Mouse (Mus musculus) natural killer cell, adult 2 months (primary cell): ENCODE results near the gene Dhrs3.

Source experiments
- DNase-seq, 2 experiments: peaks; one replicate each; pipeline ENCODE4 v3.0.0; 2022; ENCODE audit warnings: low spot score in 2 of 2

The Dhrs3 gene

DNA sequence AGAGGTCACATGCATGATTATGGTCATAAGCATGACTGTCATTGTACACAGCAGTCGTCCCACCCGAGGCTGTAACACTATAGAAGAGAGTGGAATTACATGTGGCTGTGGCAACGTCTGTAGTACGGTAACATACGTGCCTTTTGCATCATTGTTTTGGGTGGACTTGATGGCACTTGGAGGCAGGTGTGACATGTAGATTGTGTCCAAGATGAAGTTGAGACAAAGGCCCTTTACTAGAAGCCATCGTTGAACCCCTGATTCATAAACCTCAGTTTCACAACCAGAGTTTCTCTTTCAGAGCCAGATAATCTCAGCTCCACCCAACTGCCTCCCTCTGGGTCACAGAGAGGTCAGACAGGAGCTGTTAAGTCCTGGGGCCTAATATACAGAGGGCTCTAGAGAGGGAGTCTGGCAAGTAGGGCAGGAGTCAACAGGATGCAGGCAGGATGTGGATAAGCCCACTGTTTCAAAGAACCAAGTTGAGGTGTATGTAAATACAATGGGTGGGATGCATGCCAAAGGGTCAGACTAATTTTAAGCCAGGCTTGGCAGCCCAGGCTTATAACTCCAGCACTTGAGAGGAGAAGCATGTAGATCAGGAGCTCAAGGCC lies 5.5 kb downstream of the Dhrs3 start:
- peak; percentile 70 to 83 for DNase-seq

DNA sequence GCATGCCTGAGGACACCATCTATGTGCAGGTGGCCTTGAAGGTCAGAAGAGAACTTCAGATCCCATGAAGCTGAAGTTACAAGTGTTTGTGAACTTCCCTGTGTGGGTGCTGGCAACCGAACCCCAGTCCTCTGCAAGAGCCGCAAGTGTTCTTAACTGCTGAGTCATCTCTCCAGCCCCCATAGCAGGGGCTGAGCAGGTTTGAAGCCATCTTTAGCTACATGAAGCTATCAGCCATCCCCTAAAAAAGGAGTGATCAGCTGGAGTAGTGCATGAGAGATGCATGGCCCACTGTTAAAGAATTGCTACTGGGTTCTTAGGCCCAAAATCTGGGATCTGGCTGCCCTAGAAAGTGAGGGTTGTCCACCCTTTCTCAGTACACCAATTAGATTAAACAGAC lies 6.1 kb downstream of the Dhrs3 start:
- DNase-seq: no peak

DNA sequence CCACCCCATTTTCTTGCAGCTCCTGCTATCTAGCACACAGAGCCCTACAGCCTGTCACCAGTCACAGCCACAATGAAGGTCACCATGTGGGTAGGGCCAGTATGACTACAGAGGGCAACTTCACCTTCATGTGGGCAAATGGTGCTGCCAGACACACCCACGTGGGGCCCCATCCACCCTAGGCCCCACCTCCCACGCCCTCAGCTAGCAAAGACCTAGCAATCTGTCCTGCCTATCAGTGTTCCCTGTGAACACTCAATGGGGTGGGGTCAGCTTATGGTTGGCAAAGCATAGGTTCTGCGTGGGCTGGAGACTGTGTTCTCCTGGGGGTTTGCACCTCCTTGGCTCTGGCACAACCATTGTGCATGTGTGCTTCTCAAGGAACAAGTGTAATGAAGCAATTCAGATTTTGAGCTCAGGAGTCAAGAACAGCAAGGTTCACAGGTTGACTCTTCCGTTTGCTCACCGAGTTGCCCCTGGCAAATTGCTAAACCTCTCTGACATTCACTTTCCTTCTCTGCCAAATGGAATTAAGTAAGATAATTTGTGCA lies 9.0 kb downstream of the Dhrs3 start:
- peak; percentile 60 to 69 for DNase-seq

DNA sequence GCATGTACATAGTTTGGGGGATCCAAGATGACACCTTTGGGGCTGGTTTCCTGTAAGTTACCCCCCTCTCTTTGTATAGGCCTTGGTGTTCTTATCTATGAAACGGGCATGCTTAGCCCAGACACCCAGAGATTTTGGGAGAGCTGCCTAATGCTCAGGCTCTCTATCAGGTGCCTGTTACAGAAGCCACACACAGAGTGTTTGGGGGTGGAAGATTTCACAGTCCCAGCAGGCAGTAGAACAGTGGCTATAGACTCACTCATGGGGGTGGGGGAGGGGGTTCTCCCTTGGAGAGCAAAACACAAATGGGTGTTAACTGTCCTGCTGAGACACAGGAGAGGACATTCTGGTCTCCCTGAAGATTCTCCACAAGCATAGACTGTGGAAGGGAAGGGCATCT lies 10.5 kb downstream of the Dhrs3 start:
- no peak for DNase-seq

DNA sequence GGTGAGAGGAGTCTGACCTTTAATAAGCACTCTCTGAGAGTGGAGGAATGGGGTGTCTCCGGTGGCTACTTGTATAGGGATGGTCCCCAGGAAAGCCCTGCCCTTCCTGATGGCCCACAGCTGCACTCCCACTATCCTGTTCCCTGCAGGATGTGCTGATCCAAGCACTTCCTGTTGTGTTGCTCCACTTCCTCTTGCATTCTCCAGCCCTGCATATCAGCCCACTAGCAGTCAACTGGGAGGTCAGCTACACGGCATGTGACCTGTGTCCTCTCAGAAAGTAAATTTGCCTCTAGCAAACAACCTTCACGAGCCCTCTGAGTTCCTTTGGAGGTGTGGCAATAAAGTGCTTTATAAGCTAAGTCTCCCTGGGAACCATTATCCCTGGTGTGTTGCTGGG lies 11.3 kb downstream of the Dhrs3 start:
- no peak for DNase-seq

DNA sequence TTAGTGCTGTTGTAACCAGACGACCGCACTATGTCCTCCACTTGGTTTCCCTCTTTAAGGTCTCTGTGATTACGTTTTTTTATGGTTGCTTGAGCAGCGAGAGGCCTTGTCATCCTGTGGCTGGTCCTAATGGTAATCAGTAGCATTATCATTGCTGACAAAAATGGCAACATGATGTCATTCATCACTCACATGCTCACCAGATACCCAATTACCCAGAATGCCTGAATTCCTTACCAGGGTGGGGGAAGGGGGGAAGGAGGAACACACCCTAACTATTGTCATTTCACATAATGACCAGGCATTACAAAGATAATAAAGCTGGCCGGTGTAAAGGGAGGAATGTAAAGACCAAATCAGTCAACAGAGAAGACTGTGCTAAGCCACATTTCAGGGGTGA lies 12.5 kb downstream of the Dhrs3 start:
- DNase-seq: no peak

DNA sequence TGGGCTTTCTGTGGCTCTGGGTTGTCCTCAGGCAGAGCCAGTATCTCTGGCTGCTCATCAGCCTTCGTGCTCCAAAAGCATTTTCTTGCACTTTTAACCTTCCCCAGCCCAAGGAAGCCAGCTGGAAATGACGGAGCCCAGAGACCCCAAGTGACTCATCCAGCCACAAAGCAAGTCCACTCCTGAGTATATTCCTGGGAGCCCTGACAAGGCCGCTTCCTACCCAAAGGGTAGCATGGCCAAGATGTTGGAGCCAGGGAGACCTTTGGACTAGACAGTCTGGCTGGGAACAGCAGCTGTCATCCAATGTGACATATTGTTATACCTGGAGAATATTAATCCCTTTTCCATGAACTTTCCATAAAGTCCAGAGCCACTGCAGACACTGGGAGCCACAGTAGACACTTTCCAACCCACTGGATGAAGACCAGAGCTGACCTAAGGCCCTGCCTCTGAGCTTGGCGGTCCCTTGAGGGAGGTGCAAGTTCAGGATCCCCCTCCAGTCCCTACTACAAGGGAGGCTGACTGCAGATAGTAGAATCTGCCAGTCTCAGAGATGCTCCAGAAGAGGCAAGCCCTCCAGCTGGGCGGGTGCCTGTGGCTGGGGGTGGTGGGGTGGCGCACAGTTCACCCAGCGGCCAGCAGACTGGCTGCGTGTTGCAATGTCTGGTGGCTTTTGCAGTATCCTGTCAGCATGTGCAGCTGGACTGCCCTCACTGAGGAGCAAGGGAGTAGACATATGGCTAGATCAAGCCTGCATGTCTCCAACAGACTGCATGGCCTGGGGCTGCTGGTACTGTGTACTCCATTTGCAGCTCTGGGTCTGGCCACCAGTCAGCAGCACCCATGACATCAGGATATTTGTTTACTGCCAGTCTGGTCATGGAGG lies 13.6 kb downstream of the Dhrs3 start:
- DNase-seq: peak; percentile 52 to 60

DNA sequence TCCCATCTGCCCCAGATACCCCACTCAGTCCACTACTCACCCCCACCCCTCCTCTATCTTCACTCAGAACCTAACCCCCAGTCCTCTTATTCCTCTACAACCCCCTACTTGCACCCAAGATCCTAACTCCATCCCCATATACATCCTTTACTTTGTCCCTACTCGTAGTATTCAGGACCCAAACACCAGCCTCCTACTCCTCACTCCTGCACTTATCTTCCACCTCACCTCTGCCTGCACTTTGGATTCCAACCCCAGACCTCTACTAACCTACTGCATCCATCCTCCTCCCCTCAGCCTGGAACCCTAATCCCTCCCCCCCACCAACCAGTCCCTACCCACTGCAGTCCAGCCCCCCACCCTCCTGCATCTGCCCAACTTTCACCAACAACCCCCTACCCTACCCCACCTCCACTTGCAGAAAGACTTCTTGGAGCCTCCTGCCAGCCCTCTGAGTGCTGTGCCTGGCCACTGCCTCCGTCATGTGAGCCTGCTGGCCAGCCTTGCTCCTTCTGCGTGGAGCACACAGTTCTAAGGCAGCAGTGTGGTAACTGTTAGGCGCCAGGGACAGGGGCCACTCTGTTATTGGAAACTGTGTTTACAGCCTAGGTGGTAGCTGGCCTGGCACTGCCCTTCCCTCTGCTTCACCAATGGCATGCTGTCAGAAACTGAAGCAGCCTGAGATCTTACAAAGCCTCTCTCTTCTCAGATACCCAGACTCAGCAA lies 14.5 kb downstream of the Dhrs3 start:
- DNase-seq: no peak

DNA sequence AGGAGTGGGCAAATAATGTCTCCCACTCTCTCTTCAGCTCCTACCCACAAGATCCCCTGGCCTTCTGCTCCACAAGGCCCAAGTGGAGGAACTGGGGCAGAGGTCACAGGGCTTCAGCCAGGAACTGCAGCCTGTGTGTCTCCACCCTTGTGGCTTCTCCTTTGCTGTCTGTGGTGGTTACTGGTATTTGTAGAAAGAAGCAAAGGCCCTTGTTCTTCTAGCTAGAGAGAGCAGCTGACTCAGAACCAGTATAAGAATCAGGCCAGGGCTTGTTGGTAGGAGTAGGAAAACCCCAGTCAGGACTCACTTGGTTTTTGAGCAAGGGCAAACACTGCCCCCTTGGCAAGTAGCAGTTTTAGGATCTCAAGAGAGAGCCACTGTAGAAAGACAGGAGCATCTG lies 16.2 kb downstream of the Dhrs3 start:
- peak in 1 of 2 experiments; percentile 42 for DNase-seq

DNA sequence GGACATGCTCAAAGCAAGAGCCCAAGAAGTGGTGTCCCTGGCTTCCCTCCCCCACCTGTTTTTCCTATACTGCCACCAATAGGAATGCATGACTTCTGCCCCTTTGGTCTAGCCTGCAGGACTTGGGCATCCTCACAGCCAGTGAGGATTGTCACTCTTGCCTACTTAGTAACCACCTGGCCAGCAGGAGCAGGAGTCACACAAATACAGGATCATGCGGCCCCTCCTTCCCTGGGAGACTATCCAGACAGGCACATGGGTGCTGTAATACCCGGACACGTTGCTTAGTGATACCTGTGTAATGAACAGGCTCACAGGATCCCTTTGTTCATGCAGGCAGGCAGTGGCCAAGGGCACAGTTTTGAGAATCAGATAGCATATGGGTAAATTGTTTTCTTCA lies 17.7 kb downstream of the Dhrs3 start:
- DNase-seq: no peak

DNA sequence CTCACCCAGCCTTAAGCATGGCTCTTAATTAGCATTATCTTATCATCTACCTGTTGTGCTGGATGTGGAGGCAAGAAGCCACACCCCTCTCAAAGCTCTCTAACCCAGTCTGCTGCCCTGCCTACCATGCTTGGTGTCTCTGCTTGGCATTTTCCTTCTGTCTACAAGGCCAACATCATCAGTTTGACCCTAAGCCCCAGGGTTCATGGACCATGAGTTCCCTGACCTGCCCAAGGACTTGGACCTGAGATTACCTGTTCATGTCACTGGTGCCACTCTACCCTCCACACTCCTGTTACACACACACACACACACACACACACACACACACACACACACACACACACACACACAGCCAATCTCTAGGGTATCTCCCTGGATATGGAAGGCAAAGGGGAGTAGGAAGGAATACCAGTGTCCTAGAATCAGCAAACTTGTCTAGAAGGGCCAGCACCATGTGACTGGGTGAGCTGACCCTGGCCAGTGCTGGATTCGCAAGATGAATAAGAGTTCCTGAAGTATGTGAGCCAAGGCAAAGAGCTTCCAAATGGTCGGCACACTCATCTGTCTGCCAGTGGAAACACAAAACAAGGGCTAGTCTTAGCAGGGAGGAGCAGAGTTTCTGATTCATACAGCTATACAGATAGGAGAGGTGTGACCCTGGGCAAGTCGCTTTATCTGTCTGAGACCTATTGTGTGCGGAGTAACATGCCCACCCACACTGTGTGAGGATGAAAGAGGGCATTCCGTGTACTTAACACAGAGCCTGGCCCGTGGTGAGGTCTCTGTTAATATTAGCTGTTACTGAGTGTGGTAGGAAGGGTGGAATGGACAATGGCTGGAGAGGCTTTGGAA lies 20.9 kb downstream of the Dhrs3 start:
- no peak for DNase-seq

DNA sequence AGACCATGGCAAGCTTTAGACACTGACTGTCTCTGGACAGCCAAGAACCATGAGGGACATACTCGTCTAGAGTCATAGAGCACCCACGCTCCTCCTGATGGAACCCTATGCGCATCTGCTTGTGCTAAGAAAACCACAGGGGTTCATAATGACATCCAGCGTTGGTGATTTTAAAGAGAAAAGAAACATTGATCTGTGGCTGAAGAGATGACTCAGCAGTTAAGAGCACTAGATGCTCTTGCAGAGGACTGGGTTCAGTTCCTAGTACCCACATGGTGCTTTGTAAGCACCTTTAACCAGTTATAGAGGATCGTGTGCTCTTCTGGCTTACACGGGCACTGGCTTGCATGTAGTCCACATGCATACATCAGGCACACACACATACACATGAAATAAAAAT lies 23.9 kb downstream of the Dhrs3 start:
- DNase-seq: no peak

DNA sequence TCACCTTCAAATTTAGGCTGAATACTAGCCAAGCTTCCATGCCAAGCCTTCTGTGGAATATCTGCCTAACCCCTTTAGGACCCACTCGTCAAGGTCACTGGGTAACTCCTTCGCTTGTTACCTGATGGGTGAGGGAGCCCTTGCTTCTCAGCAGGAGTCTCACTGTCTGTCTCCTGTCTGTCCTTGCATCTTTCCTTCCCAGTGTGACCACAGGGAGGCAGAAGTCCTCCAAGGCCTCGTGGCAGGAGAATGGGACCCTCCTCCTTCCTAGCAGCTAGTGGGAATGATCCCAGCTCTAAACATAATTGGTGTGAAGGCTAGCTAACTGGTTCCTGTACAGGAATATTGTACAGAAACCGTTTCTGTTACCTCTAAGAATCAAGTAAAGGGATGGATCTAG lies 24.5 kb downstream of the Dhrs3 start:
- no peak for DNase-seq

DNA sequence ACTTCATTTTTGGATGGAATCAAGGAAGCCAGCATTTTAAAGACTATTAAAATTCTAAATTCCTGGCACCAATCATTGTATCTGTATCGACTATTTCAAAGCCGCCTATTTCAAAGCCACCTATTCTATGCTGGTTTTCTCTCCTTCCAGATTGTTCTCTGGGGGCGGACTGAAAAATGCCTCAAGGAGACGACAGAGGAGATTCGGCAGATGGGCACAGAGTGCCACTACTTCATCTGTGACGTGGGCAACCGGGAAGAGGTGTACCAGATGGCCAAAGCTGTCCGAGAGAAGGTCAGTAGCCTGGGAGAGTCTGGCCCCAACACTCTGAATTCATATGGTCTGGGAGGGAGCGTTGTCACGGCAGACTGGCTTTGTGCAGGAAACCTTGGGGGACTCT lies 25.9 kb downstream of the Dhrs3 start:
- no peak for DNase-seq

DNA sequence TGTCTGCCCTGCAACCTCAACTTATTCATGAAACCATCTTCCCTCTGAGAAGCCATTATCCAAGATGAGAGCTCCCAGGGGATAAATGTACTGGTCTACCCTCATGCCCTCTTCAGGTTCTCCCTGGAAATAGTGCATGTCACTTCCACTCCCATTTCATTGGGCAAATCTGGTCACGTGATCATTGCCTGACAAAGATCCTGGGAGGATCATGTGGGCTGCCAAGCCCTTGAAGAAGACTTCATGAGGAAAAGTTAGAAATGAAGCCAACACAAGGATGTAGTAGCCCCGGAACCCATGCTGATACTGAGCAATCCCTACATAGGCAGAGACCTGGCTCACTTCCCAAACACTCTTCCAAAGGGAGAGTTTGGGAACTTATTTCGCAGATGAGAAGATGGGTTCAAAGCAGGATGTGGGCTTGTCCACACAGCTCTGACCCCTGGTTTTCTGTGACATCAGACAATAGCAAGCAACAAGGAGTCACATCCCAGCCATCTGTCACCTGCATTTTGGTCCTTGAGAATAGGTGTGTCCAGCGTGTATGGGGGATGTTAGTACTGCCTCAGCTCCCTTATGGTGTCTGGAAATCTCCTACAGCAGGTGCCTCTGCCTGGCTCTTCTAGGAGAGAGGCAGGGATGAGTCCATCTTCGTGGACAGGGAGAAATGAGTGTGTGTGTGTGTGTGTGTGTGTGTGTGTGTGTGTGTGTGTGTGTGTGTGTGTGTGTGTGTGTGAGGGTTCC lies 36.2 kb downstream of the Dhrs3 start:
- no peak for DNase-seq

DNA sequence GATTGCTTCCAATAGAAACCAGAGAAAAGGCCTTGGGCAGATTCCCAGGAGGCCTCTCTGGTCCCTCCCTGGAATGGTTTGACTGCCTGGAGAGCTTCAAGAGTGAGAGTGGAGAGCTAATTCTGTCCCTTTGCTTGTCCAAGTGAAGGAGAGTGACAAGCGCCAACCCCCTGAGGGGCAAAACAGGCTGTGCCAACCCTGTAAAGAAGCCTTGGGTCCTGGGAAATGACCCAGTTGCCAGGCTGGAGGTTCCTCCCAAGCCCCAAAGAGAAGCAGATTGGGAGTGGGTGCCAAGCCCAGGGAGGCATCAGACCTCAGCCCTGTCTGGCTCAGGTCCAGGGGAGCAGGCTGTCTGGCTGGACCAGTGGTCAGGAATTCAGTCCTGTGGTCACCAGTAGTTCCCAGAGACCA lies 37.2 kb downstream of the Dhrs3 start:
- DNase-seq: no peak

DNA sequence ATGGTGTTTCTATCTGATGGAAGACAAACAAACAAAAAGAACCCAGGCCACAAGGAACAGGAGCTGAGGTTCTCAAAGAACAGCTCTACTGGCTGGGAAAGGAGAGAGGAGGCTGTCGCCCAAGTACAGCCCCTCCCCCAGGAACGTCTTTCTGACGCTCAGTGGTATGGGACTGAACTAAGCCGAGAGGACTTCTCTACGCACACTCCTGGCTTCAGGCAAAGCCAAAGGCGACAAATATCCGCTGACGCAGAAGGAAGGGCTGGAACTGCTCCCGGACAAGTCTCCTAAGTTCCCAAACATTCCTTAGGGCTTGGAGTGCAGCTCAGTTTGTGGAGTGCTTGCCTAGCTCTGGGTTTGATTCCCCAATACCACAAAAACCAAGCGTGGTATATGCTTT lies 37.7 kb downstream of the Dhrs3 start:
- DNase-seq: no peak

DNA sequence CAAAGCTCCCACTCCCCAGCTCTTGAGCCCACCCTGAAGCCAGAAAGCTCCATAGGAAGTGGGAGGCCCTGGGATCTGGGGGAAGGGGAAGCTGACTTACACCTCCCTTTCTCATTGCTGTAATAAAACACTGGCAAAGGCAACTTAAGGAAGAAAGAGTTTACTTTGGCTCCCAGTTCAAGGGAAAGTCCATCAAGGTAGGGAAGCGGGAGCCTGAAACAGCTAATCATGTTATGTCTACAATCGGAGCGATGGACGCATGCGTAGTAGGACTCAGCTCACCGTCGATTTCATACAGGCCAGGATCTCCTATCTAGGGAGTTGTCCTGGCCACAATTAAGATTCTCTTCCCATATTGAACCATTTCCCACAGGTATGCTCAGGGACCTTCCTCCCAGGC lies 38.5 kb downstream of the Dhrs3 start:
- no peak for DNase-seq

DNA sequence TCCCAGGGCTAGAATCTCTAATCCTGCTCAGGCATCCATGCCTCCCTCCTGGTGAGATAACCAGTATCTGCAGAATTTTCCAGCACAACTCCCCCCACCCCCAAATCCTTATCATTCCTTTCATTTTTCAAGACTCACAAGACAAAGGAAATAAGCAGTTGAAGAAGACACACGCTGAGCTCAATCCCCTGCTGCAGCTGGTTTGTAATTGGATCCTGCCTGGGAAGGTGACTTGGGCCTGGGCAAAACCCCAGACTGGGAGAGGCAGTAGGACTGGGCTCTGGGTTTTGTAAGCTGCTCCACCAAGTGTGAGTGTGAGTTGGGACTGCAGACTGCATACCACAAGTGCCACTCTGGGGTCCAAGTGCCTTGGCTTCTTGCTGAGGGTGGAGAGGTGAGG lies 41.9 kb downstream of the Dhrs3 start:
- no peak for DNase-seq

DNA sequence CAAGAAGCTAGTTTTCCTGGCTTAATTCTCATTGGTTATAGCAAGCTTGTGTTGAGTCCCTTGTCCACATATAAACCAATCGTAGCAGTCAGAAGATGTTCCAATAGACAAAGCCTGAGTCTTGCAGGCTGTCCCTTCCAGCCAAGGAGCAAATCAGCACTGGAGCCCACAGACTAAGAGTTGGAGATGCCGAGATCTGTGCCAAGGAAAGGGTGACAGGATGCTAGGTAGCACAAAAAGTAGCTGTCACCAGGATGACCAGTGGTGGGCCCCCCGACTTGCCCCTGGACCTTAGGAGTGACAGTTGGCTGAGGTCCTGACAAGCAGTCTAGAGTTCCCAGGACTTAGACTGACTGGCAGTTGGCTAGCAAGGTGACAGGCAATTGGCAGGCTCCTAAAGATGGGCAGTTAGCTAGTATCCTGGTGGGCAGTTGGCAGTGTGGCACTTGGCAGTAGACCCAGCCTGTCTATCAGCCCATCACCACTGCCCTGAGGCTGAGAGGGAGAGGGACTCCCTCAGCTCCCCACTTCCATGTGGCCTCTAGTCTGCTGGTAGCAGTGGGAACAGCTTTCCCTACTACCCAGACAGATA lies 44.0 kb downstream of the Dhrs3 start:
- no peak for DNase-seq
